Mouse (Mus musculus): Measurements from ENCODE around the gene Mcm3.

DNA sequence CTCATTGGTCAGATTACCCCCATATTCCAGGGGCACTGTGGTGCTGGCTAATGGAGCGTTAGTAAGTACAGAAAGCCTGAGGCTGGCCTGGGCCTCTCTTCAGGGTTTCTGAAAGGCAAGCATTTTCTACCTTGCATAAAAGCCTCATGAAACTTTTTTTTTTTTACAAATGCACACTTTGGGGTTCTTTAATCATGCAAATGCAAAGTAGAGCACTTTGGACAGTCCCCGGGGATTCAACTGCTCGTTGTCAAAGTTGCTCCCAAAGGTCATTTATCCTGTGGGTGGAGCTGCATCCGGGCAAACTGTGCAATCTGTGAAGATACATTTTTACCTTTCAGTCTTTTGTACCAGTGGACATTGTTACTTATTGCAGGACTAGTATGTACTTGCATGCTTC is 58.7 kb downstream of the Mcm3 start:
- TF ChIP-seq CTCF (IDR thresholded peaks at IDR 0.05; ENCODE audit: borderline replicate concordance, insufficient read depth, low read length) (no peak), POLR2A (IDR thresholded peaks at IDR 0.05; ENCODE audit: low read depth, low read length) (no peak)

All from embryonic fibroblast, embryonic 13.5 days (primary cell).